Comparison of ENCODE assay signal across 8 mouse cellular contexts in the genomic region with DNA sequence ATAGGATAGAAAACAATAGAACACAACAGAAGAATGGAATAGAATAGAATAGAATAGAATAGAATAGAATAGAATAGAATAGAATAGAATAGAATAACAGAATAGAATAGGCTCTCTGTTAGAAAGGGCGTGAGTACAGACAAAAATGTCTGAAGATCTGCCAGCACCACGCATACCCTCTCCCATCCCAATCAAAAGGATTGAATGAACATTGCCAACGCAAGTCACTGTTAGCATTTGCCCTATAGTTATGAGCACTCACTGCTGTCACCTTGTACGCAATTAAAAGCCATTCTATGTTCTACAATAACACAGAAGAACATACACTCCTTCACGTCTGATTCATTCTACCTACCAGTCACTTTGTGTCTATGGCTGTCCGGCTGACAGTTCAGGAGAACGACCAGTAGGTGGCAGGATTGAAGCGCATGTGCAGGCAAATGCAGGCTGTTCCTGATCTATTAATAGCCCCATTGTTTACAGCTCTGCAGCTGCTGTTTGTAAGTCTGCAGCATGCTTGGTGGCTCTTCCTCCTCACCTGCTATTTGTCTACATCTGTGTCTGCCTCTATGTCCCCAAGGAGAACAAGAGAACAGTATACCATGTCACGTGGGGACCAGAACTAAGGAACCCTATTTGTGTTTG. TPM values are rescaled to one million over a fixed set of nuclear protein-coding genes. Genes with fewer than 3 reads are reported as not detected.
DNase-seq lines count a peak whose midpoint lies in the region; ATAC-seq and TF ChIP-seq lines count a peak whose summit lies in the region.

No protein-coding gene starts in this region.

- no peaks in the 10 kb centered on the region for H3K27me3 ChIP-seq in intestine, embryonic 16.5 days (replicated peaks; ENCODE audit: control insufficient read depth, insufficient read depth, low read length)
- H3K27me3 ChIP-seq in midbrain, embryonic 11.5 days (ENCODE audit: control insufficient read depth, insufficient read depth, low read length): no peaks in the 10 kb centered on the region
- H3K27me3 ChIP-seq in small intestine, adult 2 months (ENCODE audit: control insufficient read depth, insufficient read depth, low read length): no peaks in the 10 kb centered on the region

- H3K36me3 ChIP-seq in intestine, embryonic 16.5 days (ENCODE audit: control insufficient read depth, insufficient read depth, low read length): no peaks in the 10 kb centered on the region
- no peaks in the 10 kb centered on the region for H3K36me3 ChIP-seq in midbrain, embryonic 11.5 days (ENCODE audit: control insufficient read depth, insufficient read depth, low read length)
- H3K36me3 ChIP-seq in small intestine, adult 2 months (ENCODE audit: control insufficient read depth, insufficient read depth, low read length): no peaks in the 10 kb centered on the region

- H3K4me1 ChIP-seq in intestine, embryonic 16.5 days (ENCODE audit: control insufficient read depth, insufficient read depth, low read length): peaks cover 3% of the 10 kb centered on the region; the same call in 1 of the 2 replicates
- H3K4me1 ChIP-seq in midbrain, embryonic 11.5 days (ENCODE audit: control insufficient read depth, insufficient read depth, low read length): no peaks in the 10 kb centered on the region
- peaks cover 3% of the 10 kb centered on the region; the same call in 1 of the 2 replicates for H3K4me1 ChIP-seq in small intestine, adult 2 months (ENCODE audit: control insufficient read depth, insufficient read depth, insufficient read length, low read length)

- TF ChIP-seq CTCF in small intestine, adult 2 months (IDR thresholded peaks at IDR 0.05; ENCODE audit: extremely low read depth, insufficient read length, insufficient replicate concordance, low read depth, low read length): peak; percentile 83; the same call in 1 of the 2 replicates

- H3K9me3 ChIP-seq in intestine, embryonic 16.5 days (ENCODE audit: control insufficient read depth, low read length): no peaks in the 10 kb centered on the region
- no peaks in the 10 kb centered on the region for H3K9me3 ChIP-seq in midbrain, embryonic 11.5 days (ENCODE audit: control insufficient read depth, low read length)

- intact Hi-C loops in gastrocnemius, postnatal 36 days (cut with DNase I): no loop called here
- intact Hi-C loops in left cerebral cortex, postnatal 25 days (cut with DNase I): no loop called here

- H3K27ac ChIP-seq in intestine, embryonic 16.5 days (ENCODE audit: low read length): no peak overlapping the region
- H3K27ac ChIP-seq in midbrain, embryonic 11.5 days (ENCODE audit: low read depth, low read length): no peak overlapping the region
- no peak overlapping the region for H3K27ac ChIP-seq in small intestine, adult 2 months (ENCODE audit: insufficient read depth, low read depth, low read length)

- no peak for TF ChIP-seq POLR2A in small intestine, adult 2 months (IDR thresholded peaks at IDR 0.05; ENCODE audit: low read depth, low read length)

- no peak overlapping the region for H3K4me3 ChIP-seq in intestine, embryonic 16.5 days (ENCODE audit: low read length)
- no peak overlapping the region for H3K4me3 ChIP-seq in midbrain, embryonic 11.5 days (ENCODE audit: low read depth, low read length)
- H3K4me3 ChIP-seq in small intestine, adult 2 months (ENCODE audit: low read depth, low read length): no peak overlapping the region

- no peak overlapping the region for H3K9ac ChIP-seq in intestine, embryonic 16.5 days (ENCODE audit: low read depth, low read length)
- no peak overlapping the region for H3K9ac ChIP-seq in midbrain, embryonic 11.5 days (ENCODE audit: low read length)

- WGBS in intestine, embryonic 16.5 days: 26% methylated on average over 9 of the region's 9 CpGs
- 25% methylated on average over 9 of the region's 9 CpGs for WGBS in midbrain, embryonic 11.5 days
- 25% methylated on average over 9 of the region's 9 CpGs for WGBS in small intestine, adult 2 months

- DNase-seq in ovary, adult 18-20 months (ENCODE audit: low spot score): peak; percentile 17
- no peak for DNase-seq in ovary, postnatal 10 days (ENCODE audit: low spot score)
- peak; percentile 85 for DNase-seq in embryo, embryonic 11 days
- peak; percentile 52 to 53 for DNase-seq in gastrocnemius, postnatal 36 days
- peak; percentile 67 to 80 for DNase-seq in left cerebral cortex, postnatal 25 days (ENCODE audit: low spot score in 2 of 2)
- peak; percentile 96 for DNase-seq in midbrain, embryonic 11.5 days (ENCODE audit: low spot score, missing footprints)

- H3K4me2 ChIP-seq in intestine, embryonic 16.5 days (ENCODE audit: low read depth, low read length): no peak overlapping the region
- H3K4me2 ChIP-seq in midbrain, embryonic 11.5 days: no peak overlapping the region

- peak; percentile 68 for ATAC-seq in intestine, embryonic 16.5 days
- peak; percentile 93 for ATAC-seq in midbrain, embryonic 11.5 days (ENCODE audit: low FRiP score)

RNA-seq across cellular contexts. Expression of a gene that starts 13.0 kb away (rescaled TPM):
- total RNA-seq in gastrocnemius, postnatal 36 days (2021): 1 to 10 TPM; 7.9 to 9.2 TPM
- polyA plus RNA-seq in intestine, embryonic 16.5 days (2015; fragmentation: Nextera tagmentation; extraction: Ambion mirVana): 7.1 and 7.3 TPM in 2 replicates
- 10 to 100 TPM in 1 of 2 experiments, 1 to 10 TPM in 1; 9.9 to 11.7 TPM for total RNA-seq in left cerebral cortex, postnatal 25 days (2021)
- polyA plus RNA-seq in midbrain, embryonic 11.5 days (2014; fragmentation: Nextera tagmentation; extraction: Ambion mirVana): 23.9 and 24.6 TPM in 2 replicates
- 3.0 and 5.6 TPM in 2 replicates for polyA plus RNA-seq in small intestine, adult 2 months (2012; rRNA removed)

RNA-seq across cellular contexts. Expression of a gene that starts 15.8 kb away (rescaled TPM):
- 10 to 100 TPM; 57.9 to 81.9 TPM for total RNA-seq in gastrocnemius, postnatal 36 days (2021)
- 46.4 and 49.2 TPM in 2 replicates for polyA plus RNA-seq in intestine, embryonic 16.5 days (2015; fragmentation: Nextera tagmentation; extraction: Ambion mirVana)
- total RNA-seq in left cerebral cortex, postnatal 25 days (2021): 10 to 100 TPM; 24.7 to 28.3 TPM
- 64.4 and 67.8 TPM in 2 replicates for polyA plus RNA-seq in midbrain, embryonic 11.5 days (2014; fragmentation: Nextera tagmentation; extraction: Ambion mirVana)
- 0.46 and 0.48 TPM in 2 replicates for polyA plus RNA-seq in small intestine, adult 2 months (2012; rRNA removed)

RNA-seq across cellular contexts. Expression of a gene that starts 15.9 kb away (rescaled TPM):
- total RNA-seq in gastrocnemius, postnatal 36 days (2021): 1 to 10 TPM in 1 of 2 experiments, not detected in 1; 3.5 TPM
- 0.01 and 0.04 TPM in 2 replicates for polyA plus RNA-seq in intestine, embryonic 16.5 days (2015; fragmentation: Nextera tagmentation; extraction: Ambion mirVana)
- total RNA-seq in left cerebral cortex, postnatal 25 days (2021): under 1 TPM; 0.18 to 0.37 TPM
- polyA plus RNA-seq in midbrain, embryonic 11.5 days (2014; fragmentation: Nextera tagmentation; extraction: Ambion mirVana): 0.12 TPM in 2 replicates
- not detected in 2 replicates for polyA plus RNA-seq in small intestine, adult 2 months (2012; rRNA removed)

RNA-seq across cellular contexts. Expression of a gene that starts 40.7 kb away (rescaled TPM):
- total RNA-seq in gastrocnemius, postnatal 36 days (2021): under 1 TPM in 1 of 2 experiments, not detected in 1; 0.48 TPM
- 0.04 and 0.06 TPM in 2 replicates for polyA plus RNA-seq in intestine, embryonic 16.5 days (2015; fragmentation: Nextera tagmentation; extraction: Ambion mirVana)
- total RNA-seq in left cerebral cortex, postnatal 25 days (2021): not detected
- 0.05 TPM in 1 of 2 replicates, not detected in the other for polyA plus RNA-seq in midbrain, embryonic 11.5 days (2014; fragmentation: Nextera tagmentation; extraction: Ambion mirVana)
- not detected in 2 replicates for polyA plus RNA-seq in small intestine, adult 2 months (2012; rRNA removed)

Comparison
In these comparisons a context has a peak if more than half of its experiments do, and no peak if none do; other contexts are left out.
1. RNA of a gene that starts 15.8 kb away (polyA plus RNA-seq): 64.4 to 67.8 TPM in midbrain, embryonic 11.5 days and 46.4 to 49.2 TPM in intestine, embryonic 16.5 days; 0.46 to 0.48 TPM in small intestine, adult 2 months; every median in the first group is over 10 times any median in the second.